Mouse (Mus musculus) intestine, embryonic 16.5 days (tissue): ENCODE data around the gene Tbx6. TPM values are rescaled to one million over a fixed set of nuclear protein-coding genes. Genes with fewer than 3 reads are reported as not detected.

Experiments
- ATAC-seq: fragments of 200-750 bp; cut with Nextera tagmentation; 2 replicates; pipeline ENCODE4 v1.8.0; 2017; ENCODE audit warnings: moderate TSS enrichment, moderate library complexity
- H3K27ac ChIP-seq: fragments of 300-500 bp; sonication (generic); 2 replicates; pipeline ENCODE4 v1.5.1; 2014; ENCODE audit warnings: mild to moderate bottlenecking, low read length
- H3K27me3 ChIP-seq: fragments of 300-500 bp; sonication (generic); replicated peaks from 2 replicates; pipeline ENCODE4 v1.6.1; 2014; ENCODE audit warnings: low read length, control low read depth, mixed read lengths; ENCODE audit not compliant: control insufficient read depth, insufficient read depth
- H3K36me3 ChIP-seq: fragments of 300-500 bp; sonication (generic); 2 replicates; pipeline ENCODE4 v1.6.1; 2014; ENCODE audit warnings: low read length, control low read depth; ENCODE audit not compliant: control insufficient read depth, insufficient read depth
- H3K4me1 ChIP-seq: fragments of 300-500 bp; sonication (generic); 2 replicates; pipeline ENCODE4 v1.6.1; 2014; ENCODE audit warnings: low read length, control low read depth, mixed read lengths; ENCODE audit not compliant: control insufficient read depth, insufficient read depth
- H3K4me2 ChIP-seq: fragments of 300-500 bp; sonication (generic); 2 replicates; pipeline ENCODE4 v1.6.1; 2014; ENCODE audit warnings: low read depth, low read length, control low read depth
- H3K4me3 ChIP-seq: fragments of 300-500 bp; sonication (generic); 2 replicates; pipeline ENCODE4 v1.5.1; 2014; ENCODE audit warnings: mild to moderate bottlenecking, low read length
- H3K9ac ChIP-seq: fragments of 300-500 bp; sonication (generic); 2 replicates; pipeline ENCODE4 v1.6.1; 2014; ENCODE audit warnings: low read depth, low read length
- H3K9me3 ChIP-seq: fragments of 300-500 bp; sonication (generic); 2 replicates; pipeline ENCODE4 v1.6.1; 2016; ENCODE audit warnings: low read length, control low read depth; ENCODE audit not compliant: control insufficient read depth
- WGBS: fragments of 180-500 bp; shearing (Covaris S2); extraction: QIAGEN DNeasy Blood & Tissue Kit; methylation state at CpG from one replicate; pipeline ENCODE4 v1.1.7; 2014; 5-methylcytosine and 5-hydroxymethylcytosine counted together
- polyA plus RNA-seq: library from polyadenylated mRNA; unstranded; fragments of >200 nt; fragmentation: Nextera tagmentation; extraction: Ambion mirVana; gene quantifications from 2 replicates; pipeline ENCODE4 v1.2.1, GENCODE M21; 2015

Tbx6 gene
- polyA plus RNA-seq, 1 experiment from 2014 or later: 0.37 TPM

DNA sequence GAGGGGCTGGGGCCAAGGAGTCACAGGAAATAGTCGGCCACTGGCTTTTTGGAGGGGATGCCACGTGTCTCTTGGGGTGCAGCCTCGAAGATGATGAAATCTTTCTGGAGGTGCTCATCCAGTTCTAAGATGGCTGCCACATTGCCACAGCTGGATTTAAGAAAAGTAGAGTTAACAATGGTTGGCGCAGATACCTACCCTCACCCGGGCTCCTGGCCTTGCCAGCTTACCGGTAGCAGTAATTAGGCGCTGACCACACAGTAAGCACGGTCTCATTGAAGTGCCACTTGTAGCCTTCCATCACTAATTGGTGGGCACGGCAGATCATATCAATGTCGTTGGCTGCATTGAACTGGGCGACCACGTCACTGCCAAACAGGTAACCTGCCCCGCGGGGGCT is 4.9 kb downstream of the Tbx6 start:
- Histone ChIP-seq H3K9me3 (no peaks in the 10 kb centered on the region), H3K27me3 (no peaks in the 10 kb centered on the region), H3K4me2 (no peak overlapping the region), H3K36me3 (peaks cover 38% of the 10 kb centered on the region), H3K9ac (no peak overlapping the region), H3K4me3 (no peak overlapping the region), H3K27ac (no peak overlapping the region), H3K4me1 (peaks cover 14% of the 10 kb centered on the region)
- no peak for ATAC-seq
- WGBS: 89% methylated on average over 14 of the region's 14 CpGs

GRCm38 (mm10) chr7:126789141-126789540 is 7.9 kb downstream of the Tbx6 start:
- peaks cover 38% of the 10 kb centered on the region for H3K36me3 ChIP-seq
- 90% methylated on average over 4 of the region's 4 CpGs for WGBS
- no peak overlapping the region for H3K27ac ChIP-seq
- no peak overlapping the region for H3K9ac ChIP-seq
- H3K4me1 ChIP-seq: peaks cover 15% of the 10 kb centered on the region
- no peaks in the 10 kb centered on the region for H3K27me3 ChIP-seq
- no peak for ATAC-seq
- H3K4me2 ChIP-seq: no peak overlapping the region
- no peak overlapping the region for H3K4me3 ChIP-seq
- no peaks in the 10 kb centered on the region for H3K9me3 ChIP-seq

DNA sequence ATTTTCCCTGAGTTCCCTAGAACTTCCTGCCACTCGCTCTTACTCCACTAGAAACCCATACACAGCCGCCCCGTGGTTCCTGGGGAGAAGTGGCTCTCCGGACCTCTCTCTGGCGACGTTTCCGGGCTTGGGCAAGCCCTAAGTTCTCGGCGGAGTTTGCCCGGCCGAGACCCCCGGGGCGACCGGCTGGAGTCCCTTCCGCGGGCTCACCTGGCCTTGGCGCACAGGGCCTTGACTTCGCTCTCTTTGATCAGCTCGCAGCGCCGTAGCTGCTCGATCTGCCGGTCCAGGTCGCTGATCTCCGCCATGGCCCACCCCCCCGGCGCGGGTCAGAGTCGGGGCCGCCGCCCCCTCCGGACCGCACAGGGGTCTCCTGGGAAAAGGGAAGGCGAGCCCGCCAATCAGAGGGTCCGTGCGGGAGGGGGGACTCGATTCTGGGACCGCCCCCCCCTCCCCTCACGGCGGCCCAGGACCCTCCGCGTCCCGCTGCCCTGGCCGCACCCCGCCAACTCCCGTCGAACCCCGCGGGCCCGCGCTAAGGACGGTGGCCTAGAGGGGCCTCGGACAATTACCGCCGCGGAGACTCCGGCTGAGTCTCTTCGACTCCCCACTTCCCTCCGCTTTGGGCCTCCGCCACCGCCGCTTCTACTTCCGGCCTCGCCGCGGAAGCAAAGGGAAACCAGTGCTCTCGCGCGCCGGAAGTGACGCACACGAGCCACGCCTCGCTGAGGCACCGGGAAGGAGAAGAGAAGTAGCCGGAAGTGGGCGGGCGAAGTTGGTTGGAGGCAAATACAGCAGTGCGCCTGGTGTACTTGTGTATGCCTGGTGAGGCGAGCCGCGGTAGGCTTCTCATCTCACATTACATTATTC is 10.8 kb downstream of the Tbx6 start, which contains the start of gene Ppp4c:
TSS of gene Ppp4c (minus strand) at position 646 of the 870 bp plus-strand sequence.
- peaks cover 26% of the 10 kb centered on the region for H3K4me1 ChIP-seq
- under 1% methylated on average over 79 of the region's 83 CpGs for WGBS
- peak within 1 kb of the TSS; percentile 53 for H3K4me2 ChIP-seq
- peak within 1 kb of the TSS; percentile 95 for H3K27ac ChIP-seq
- H3K36me3 ChIP-seq: peaks cover 26% of the 10 kb centered on the region
- ATAC-seq: peak; percentile 93
- H3K27me3 ChIP-seq: no peaks in the 10 kb centered on the region
- H3K9ac ChIP-seq: peak within 1 kb of the TSS; percentile 86
- H3K4me3 ChIP-seq: peak within 1 kb of the TSS; percentile 77
- no peaks in the 10 kb centered on the region for H3K9me3 ChIP-seq

GRCm38 (mm10) chr7:126792721-126793443 is 11.6 kb downstream of the Tbx6 start:
- ATAC-seq: peak; percentile 19

GRCm38 (mm10) chr7:126793456-126794270 is 12.4 kb downstream of the Tbx6 start:
- 78% methylated on average over 4 of the region's 4 CpGs for WGBS
- Histone ChIP-seq H3K4me3 (no peak overlapping the region), H3K27me3 (no peaks in the 10 kb centered on the region), H3K4me1 (peaks cover 34% of the 10 kb centered on the region), H3K9me3 (no peaks in the 10 kb centered on the region), H3K9ac (no peak overlapping the region), H3K4me2 (peak overlapping the region; percentile 53; the same call in 1 of the 2 replicates), H3K36me3 (peaks cover 17% of the 10 kb centered on the region), H3K27ac (peak overlapping the region; percentile 95; the same call in 1 of the 2 replicates)
- ATAC-seq: no peak

More at GRCm38 (mm10) chr7:126792721-126793443, 11.6 kb downstream of the Tbx6 start:
- Histone ChIP-seq H3K4me2 (peak overlapping the region; percentile 53), H3K27ac (peak overlapping the region; percentile 95), H3K36me3 (peaks cover 23% of the 10 kb centered on the region), H3K4me3 (peak overlapping the region; percentile 77), H3K9ac (peak overlapping the region; percentile 86), H3K9me3 (no peaks in the 10 kb centered on the region), H3K4me1 (peaks cover 33% of the 10 kb centered on the region), H3K27me3 (no peaks in the 10 kb centered on the region)
- 21% methylated on average over 11 of the region's 11 CpGs for WGBS

DNA sequence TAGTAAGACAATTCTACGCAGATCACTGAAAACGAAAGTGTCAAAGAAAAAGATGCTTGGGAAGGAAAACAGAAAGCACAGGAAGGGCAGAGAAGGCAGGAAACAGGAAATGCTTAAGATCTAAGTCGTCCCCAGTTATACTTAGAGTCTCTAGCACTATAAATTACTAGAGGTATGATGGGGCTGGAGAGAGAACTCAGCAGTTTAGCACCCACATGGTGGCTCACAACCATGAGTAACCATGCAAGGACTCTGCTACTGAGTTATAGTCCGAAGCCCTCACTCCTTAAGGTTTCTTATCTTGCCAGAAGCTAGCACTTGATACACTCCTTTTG is 13.0 kb downstream of the Tbx6 start:
- peaks cover 34% of the 10 kb centered on the region for H3K4me1 ChIP-seq
- H3K9ac ChIP-seq: no peak overlapping the region
- no peak overlapping the region for H3K4me3 ChIP-seq
- ATAC-seq: no peak
- no peak overlapping the region for H3K4me2 ChIP-seq
- H3K9me3 ChIP-seq: no peaks in the 10 kb centered on the region
- peaks cover 17% of the 10 kb centered on the region for H3K36me3 ChIP-seq
- no peaks in the 10 kb centered on the region for H3K27me3 ChIP-seq
- no peak overlapping the region for H3K27ac ChIP-seq
- WGBS: 71% methylated on average over 4 of the region's 4 CpGs

DNA sequence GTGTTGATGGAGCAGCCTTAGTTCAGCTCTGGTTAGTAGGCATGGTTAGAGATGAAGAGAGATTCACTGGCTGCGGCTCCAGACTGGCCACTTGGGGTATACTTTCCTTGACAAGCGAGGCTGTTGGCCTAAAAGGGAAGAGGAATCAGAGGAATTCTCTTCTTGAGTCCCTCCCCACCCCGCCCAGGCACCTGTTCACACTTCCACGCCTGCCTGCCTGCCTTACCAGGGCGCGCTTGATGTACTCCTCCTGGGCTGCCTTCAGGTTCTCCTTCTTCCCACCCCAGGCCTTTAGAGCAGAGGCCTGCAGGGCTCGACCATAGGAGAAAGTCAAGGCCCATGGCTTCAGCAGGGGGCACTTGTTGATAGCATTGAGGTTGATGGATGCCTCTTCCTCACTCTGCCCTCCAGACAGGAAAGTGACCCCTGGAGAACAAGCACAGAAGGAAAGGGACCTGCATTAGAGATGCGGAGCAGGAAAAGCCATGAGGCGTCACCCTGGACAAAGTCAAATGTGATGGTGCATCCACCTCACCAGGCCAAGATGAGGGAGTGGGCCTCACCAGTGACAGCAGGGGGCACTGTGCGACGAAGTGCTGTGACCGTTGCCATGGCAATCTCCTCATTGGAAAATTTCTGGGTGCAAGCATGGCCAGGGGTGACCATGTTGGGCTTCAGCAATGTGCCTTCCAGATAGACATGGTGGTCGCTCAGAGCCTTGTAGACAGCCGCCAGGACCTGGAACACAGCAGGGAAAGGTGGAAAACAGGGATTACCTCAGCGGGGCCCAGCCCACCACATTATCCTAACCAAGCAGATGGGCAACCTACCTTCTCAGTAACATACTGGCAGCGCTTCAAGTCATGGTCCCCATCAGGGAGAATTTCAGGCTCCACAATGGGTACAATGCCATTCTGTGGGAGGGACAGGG is 14.4 kb downstream of the Tbx6 start:
- peaks cover 11% of the 10 kb centered on the region for H3K36me3 ChIP-seq
- H3K27ac ChIP-seq: no peak overlapping the region
- ATAC-seq: no peak
- WGBS: 80% methylated on average over 16 of the region's 16 CpGs
- H3K27me3 ChIP-seq: no peaks in the 10 kb centered on the region
- H3K4me3 ChIP-seq: no peak overlapping the region
- peaks cover 41% of the 10 kb centered on the region for H3K4me1 ChIP-seq
- no peak overlapping the region for H3K9ac ChIP-seq
- H3K9me3 ChIP-seq: no peaks in the 10 kb centered on the region
- no peak overlapping the region for H3K4me2 ChIP-seq

DNA sequence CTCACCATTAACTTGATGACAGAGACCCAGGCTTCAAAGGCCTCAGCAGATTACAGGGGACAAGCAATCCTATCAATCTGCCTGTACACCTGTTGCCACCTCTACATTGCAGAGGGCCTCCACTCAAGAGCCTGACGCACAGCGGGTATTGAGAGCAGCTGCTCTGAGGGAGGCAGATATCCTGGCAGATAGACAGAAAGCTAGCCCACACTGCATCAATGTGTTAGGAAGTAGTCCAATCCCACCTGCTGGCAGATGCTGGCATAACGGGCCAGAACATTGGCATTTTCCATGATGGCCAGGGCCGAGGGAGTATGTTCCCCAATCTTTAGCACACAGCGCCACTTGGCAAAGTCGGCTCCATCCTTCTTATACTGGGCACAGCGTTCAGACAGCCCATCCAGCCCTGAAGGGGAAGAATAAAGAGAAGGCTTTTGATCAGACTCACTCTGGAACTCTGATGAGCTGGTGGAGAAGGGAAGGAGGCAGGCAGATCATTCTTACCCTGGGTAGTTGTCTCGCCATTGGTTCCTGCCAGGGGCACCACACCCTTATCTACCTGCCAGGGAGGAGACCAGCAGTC is 15.2 kb downstream of the Tbx6 start:
- H3K36me3 ChIP-seq: peaks cover 11% of the 10 kb centered on the region
- H3K27me3 ChIP-seq: no peaks in the 10 kb centered on the region
- no peaks in the 10 kb centered on the region for H3K9me3 ChIP-seq
- peaks cover 39% of the 10 kb centered on the region for H3K4me1 ChIP-seq
- peak overlapping the region; percentile 86; the same call in 1 of the 2 replicates for H3K4me2 ChIP-seq
- H3K4me3 ChIP-seq: peak overlapping the region; percentile 88
- H3K9ac ChIP-seq: no peak overlapping the region
- 65% methylated on average over 8 of the region's 8 CpGs for WGBS
- no peak overlapping the region for H3K27ac ChIP-seq
- ATAC-seq: no peak
